Mouse (Mus musculus) liver, adult 2 months (tissue): ENCODE measurements around the gene Ppm1e.

Experiments used
- CTCF ChIP-seq: fragments of 200-500 bp; IDR thresholded peaks from 2 replicates; pipeline ENCODE4 v1.5.1; 2011; ENCODE audit warnings: low read depth, low read length, control low read depth
- POLR2A ChIP-seq: fragments of 200-500 bp; IDR thresholded peaks from 2 replicates; pipeline ENCODE4 v1.6.1; 2011; ENCODE audit warnings: low read length, control low read depth; ENCODE audit not compliant: insufficient read depth; ENCODE audit errors: extremely low read depth

DNA sequence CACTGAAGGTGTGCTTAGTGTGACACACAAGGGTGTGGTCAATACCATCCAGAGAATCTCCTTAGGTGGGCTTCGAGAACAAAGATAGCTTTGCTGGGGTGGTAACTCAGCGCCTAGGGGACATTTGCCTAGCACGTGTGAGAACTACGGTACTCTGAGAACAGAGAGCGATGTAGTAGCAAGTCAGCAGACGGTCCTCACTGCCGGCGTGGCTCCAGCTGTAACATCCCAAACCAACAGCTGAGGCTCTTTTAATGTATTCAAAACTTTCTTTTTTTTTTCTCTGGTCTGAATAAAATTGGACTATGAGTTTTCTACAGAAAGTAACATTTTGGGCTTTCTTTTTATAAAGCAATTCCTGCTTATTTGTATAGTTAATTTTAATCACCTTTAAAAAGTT, 36.3 kb downstream of the Ppm1e start:
- TF ChIP-seq CTCF (no peak), POLR2A (no peak)
